Mouse (Mus musculus) mouse trophoblast stem cell (cell line): ENCODE results near the gene Cd3e.
"Not testable (repeated sequence)": the region's sequence is repeated elsewhere in the genome, so short reads cannot be mapped to it uniquely, and the experiment has no call there.

Experiments used
- in situ Hi-C, 2 experiments: fragments of 300-500 bp; cut with MseI, MboI; formaldehyde crosslinking; loops; 2 replicates in 1 of 2; 3 replicates in 1 of 2; pipeline ENCODE4 v1.15.1; 2025

Gene Cd3e

GRCm38 (mm10) chr9:44980242-44980641 lies 29.2 kb downstream of the Cd3e start, which contains the start of gene Cd3g:
TSS of gene Cd3g (minus strand) at chr9:44980431.
- in situ Hi-C loops: no loop called here

- in situ Hi-C loops: no loop called here
Observed at GRCm38 (mm10) chr9:44979806-44980205, 29.6 kb downstream of the Cd3e start.

- in situ Hi-C loops: no loop called here
Observed at GRCm38 (mm10) chr9:44977813-44978212, 31.6 kb downstream of the Cd3e start.

GRCm38 (mm10) chr9:44969450-44969849 lies 40.0 kb downstream of the Cd3e start:
- in situ Hi-C loops: no loop called here

DNA sequence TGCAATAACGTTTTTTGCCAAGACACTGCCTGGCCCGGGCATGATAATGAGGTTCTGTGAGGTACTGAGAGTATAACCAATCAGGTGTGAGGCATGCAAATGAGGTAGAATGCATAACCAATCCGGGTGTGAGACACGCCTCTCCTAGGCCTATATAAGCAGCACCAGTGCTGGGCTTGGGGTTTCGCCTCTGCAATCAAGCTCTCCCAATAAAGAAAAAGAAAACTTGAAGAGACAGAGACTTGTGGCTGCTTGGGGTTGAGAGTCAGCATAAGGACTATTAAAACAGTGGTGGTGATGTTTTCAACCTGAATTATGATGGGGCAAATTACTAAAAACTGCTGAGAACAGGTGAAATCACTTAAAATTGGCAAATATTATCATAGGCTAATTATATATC lies 41.7 kb downstream of the Cd3e start:
- in situ Hi-C loops: not testable (repeated sequence)

- in situ Hi-C loops: no loop called here
Observed at GRCm38 (mm10) chr9:44966815-44967242, 42.6 kb downstream of the Cd3e start.

- in situ Hi-C loops: no loop called here
Observed at GRCm38 (mm10) chr9:44965833-44966466, 43.5 kb downstream of the Cd3e start.

DNA sequence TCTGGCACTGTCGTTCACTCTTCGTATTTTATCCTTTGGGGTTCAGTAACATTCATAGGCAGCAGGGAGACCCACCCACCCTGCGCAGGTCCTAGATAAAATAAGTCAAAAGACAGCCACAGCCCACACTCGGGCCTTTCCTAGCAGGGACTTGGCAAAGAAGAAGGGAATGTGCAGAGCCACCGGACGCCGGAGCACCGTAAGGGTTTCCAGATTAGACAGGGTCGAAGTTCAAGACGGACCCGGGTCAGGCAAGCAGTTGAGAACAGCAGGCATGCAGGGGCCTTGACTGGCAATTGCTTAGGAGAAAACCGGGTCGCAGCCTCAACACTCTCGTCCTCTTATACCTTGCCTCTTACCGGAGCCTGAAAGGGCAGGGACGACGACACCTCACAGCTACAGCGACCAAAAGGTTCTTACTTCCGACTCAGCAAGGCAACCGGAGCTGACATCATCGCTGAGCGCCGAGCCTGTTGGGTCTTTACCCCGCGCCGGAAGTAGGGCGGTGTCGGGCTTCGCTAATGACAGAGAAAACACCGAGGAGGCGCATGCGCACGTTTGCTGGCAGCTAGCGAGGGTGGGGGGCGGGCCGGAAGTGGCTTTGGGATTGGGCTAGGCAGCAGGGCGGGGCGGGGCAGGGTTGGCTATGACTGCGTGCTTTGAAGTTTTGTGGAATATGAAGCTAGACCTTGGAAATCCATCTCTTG lies 44.1 kb downstream of the Cd3e start, which contains the start of gene Ube4a:
Gene Ube4a (minus strand): TSS at position 475 of the 707 bp plus-strand sequence.
- in situ Hi-C loops: no loop called here

GRCm38 (mm10) chr9:44954432-44954831 lies 55.0 kb downstream of the Cd3e start:
- in situ Hi-C loops: no loop called here
